In the genomic region with DNA sequence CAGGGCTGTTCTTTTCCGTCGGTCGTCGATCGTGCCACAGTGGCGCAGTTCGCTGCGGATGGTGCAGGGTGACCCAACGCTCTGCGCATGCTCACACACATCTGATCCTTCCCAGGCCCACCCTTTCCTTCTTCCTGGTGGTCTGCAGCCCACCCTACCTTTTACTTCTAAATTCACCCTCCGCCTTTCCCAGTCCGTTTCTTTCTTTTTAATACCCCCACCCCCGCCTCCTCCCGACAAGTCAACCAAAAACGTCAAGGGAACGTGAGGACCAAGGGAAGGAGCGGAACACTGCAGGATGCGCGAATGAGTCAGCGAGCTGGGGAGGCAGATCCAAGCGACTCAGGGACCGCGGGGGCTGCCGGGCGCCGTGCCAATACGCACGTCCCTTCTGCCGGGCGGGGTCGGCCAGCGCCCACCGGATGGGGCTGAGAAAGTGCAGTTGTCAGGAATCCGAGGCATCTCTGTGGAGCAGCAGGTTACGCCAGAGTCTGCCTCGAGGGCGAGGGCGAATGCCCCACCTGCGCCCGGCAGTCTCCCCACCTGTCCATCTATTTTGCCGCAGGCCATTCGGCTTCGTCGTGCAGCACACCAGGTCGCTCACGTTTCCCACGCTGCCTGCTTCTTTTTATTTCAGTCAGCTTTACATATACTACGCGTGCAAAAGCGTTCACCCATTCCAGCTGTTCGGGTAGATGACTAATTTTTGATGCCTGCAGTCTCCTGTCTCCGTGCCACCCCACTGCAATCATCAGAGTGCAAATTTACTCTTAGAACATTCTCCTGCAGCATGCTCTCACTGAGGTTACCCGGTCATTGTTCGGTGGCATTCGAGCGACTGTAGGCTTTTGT, we compare ENCODE assay signal across 7 mouse cellular contexts. TPM values are rescaled to one million over a fixed set of nuclear protein-coding genes. Genes with fewer than 3 reads are reported as not detected.
A peak's percentile ranks its signal among the peaks of the same experiment; 100 is the strongest.
DNase-seq lines count a peak whose midpoint lies in the region; ATAC-seq lines count a peak whose summit lies in the region.

No protein-coding gene starts in this region.

- H3K4me2 ChIP-seq in heart, embryonic 16.5 days (ENCODE audit: low read depth, low read length) = peak overlapping the region; percentile 81

- H3K27me3 ChIP-seq in heart, embryonic 16.5 days (ENCODE audit: control insufficient read depth, insufficient read depth, low read length) = no peaks in the 10 kb centered on the region
- H3K27me3 ChIP-seq in midbrain, embryonic 10.5 days (ENCODE audit: low read depth, poor library complexity, severe bottlenecking) = peaks cover 19% of the 10 kb centered on the region
- H3K27me3 ChIP-seq in splenic B cell, adult 2 months (ENCODE audit: control insufficient read depth, insufficient read depth, low read length, poor library complexity, severe bottlenecking) = no peaks in the 10 kb centered on the region

- H3K36me3 ChIP-seq in heart, embryonic 16.5 days (ENCODE audit: control insufficient read depth, insufficient read depth) = no peaks in the 10 kb centered on the region
- H3K36me3 ChIP-seq in midbrain, embryonic 10.5 days = no peaks in the 10 kb centered on the region
- no peaks in the 10 kb centered on the region for H3K36me3 ChIP-seq in splenic B cell, adult 2 months (ENCODE audit: control insufficient read depth, insufficient read depth, low read length, poor library complexity, severe bottlenecking)

- H3K9me3 ChIP-seq in heart, embryonic 16.5 days (replicated peaks; ENCODE audit: control insufficient read depth, low read length) = no peaks in the 10 kb centered on the region
- no peaks in the 10 kb centered on the region for H3K9me3 ChIP-seq in midbrain, embryonic 10.5 days (replicated peaks)

- peak; percentile 60 for ATAC-seq in heart, embryonic 16.5 days (replicated peaks; ENCODE audit: extremely low read depth, insufficient read depth, low FRiP score)

- DNase-seq in ES-CJ7 (ENCODE audit: low read depth, low spot score) = peak; percentile 93
- DNase-seq in adrenal gland, adult 2 months = peak; percentile 65
- DNase-seq in embryo, embryonic 11.5 days (ENCODE audit: low read depth, low spot score) = peak; percentile 49
- peak; percentile 73 to 82 for DNase-seq in layer of hippocampus, postnatal 14 days (ENCODE audit: low spot score in 2 of 2)
- peak; percentile 82 for DNase-seq in midbrain, embryonic 10.5 days (ENCODE audit: low spot score)
- DNase-seq in splenic B cell, adult 2 months (ENCODE audit: low read depth, low spot score) = peak; percentile 51

- under 1% methylated on average over 56 of the region's 56 CpGs for whole genome bisulfite sequencing in heart, embryonic 16.5 days
- WGBS in midbrain, embryonic 10.5 days = under 1% methylated on average over 56 of the region's 56 CpGs

- H3K4me3 ChIP-seq in heart, embryonic 16.5 days (ENCODE audit: low read length) = peak overlapping the region; percentile 50
- peak overlapping the region; percentile 64 for H3K4me3 ChIP-seq in midbrain, embryonic 10.5 days

- no peak overlapping the region for H3K27ac ChIP-seq in heart, embryonic 16.5 days (ENCODE audit: low read length)
- H3K27ac ChIP-seq in midbrain, embryonic 10.5 days (replicated peaks) = peak overlapping the region; percentile 92

- H3K9ac ChIP-seq in heart, embryonic 16.5 days (ENCODE audit: low read length) = peak overlapping the region; percentile 27

- H3K4me1 ChIP-seq in heart, embryonic 16.5 days (ENCODE audit: control insufficient read depth, insufficient read depth, low read length) = peaks cover 7% of the 10 kb centered on the region
- H3K4me1 ChIP-seq in midbrain, embryonic 10.5 days = peaks cover 66% of the 10 kb centered on the region

RNA-seq across cellular contexts. Expression of a gene that starts 36.8 kb away (rescaled TPM):
- 10 to 100 TPM in 1 of 2 experiments, 1 to 10 TPM in 1; 5.2 to 10.5 TPM for total RNA-seq in adrenal gland, adult 2 months (2021)
- polyA plus RNA-seq in adrenal gland, adult 2 months (2012; rRNA removed) = 2.1 and 2.2 TPM in 2 replicates
- 10.5 and 10.9 TPM in 2 replicates for polyA plus RNA-seq in heart, embryonic 16.5 days (2015; fragmentation: Nextera tagmentation; extraction: Ambion mirVana)
- total RNA-seq in layer of hippocampus, postnatal 14 days (2021) = 100 to 1,000 TPM; 124 to 130 TPM
- polyA plus RNA-seq in midbrain, embryonic 10.5 days (2016; fragmentation: Nextera tagmentation; extraction: Ambion mirVana) = 42.0 and 63.0 TPM in 2 replicates

RNA-seq across cellular contexts. Expression of a gene that starts 55.0 kb away (rescaled TPM):
- total RNA-seq in adrenal gland, adult 2 months (2021) = 10 to 100 TPM; 20.0 to 24.4 TPM
- 12.4 and 14.8 TPM in 2 replicates for polyA plus RNA-seq in adrenal gland, adult 2 months (2012; rRNA removed)
- 6.1 TPM in 2 replicates for polyA plus RNA-seq in heart, embryonic 16.5 days (2015; fragmentation: Nextera tagmentation; extraction: Ambion mirVana)
- 10 to 100 TPM; 26.1 to 26.3 TPM for total RNA-seq in layer of hippocampus, postnatal 14 days (2021)
- polyA plus RNA-seq in midbrain, embryonic 10.5 days (2016; fragmentation: Nextera tagmentation; extraction: Ambion mirVana) = 2.0 and 2.4 TPM in 2 replicates

RNA-seq across cellular contexts. Expression of a gene that starts 57.4 kb away (rescaled TPM):
- not detected for total RNA-seq in adrenal gland, adult 2 months (2021)
- not detected in 2 replicates for polyA plus RNA-seq in adrenal gland, adult 2 months (2012; rRNA removed)
- 0.54 and 1.1 TPM in 2 replicates for polyA plus RNA-seq in heart, embryonic 16.5 days (2015; fragmentation: Nextera tagmentation; extraction: Ambion mirVana)
- not detected for total RNA-seq in layer of hippocampus, postnatal 14 days (2021)
- polyA plus RNA-seq in midbrain, embryonic 10.5 days (2016; fragmentation: Nextera tagmentation; extraction: Ambion mirVana) = 0.09 and 0.32 TPM in 2 replicates
